Mouse (Mus musculus): ENCODE data around the gene Ddx42. TPM values are rescaled to one million over a fixed set of nuclear protein-coding genes. Genes with fewer than 3 reads are reported as not detected.
"Not testable (repeated sequence)": the region's sequence is repeated elsewhere in the genome, so short reads cannot be mapped to it uniquely, and the experiment has no call there.

Gene Ddx42
- polyA plus RNA-seq, 1 experiment from 2014 or later, result 74.0 TPM

- peaks cover 52% of the 10 kb centered on the region for H3K36me3 ChIP-seq
- no peak for ATAC-seq (ENCODE audit: insufficient number of reproducible peaks, low FRiP score, low TSS enrichment, low read depth)
- no peaks in the 10 kb centered on the region for H3K9me3 ChIP-seq
- H3K4me1 ChIP-seq, result peaks cover 13% of the 10 kb centered on the region
- no peak overlapping the region for H3K4me2 ChIP-seq
- no peaks in the 10 kb centered on the region for H3K27me3 ChIP-seq
- H3K27ac ChIP-seq, result no peak overlapping the region
- WGBS, result 83% methylated on average over 8 of the region's 8 CpGs
- no peak overlapping the region for H3K4me3 ChIP-seq
- H3K9ac ChIP-seq, result no peak overlapping the region
Observed at GRCm38 (mm10) chr11:106212771-106213170, 4.0 kb upstream of the Ddx42 start.

- Histone ChIP-seq H3K36me3 (peaks cover 33% of the 10 kb centered on the region), H3K27ac (no peak overlapping the region), H3K4me1 (peaks cover 23% of the 10 kb centered on the region), H3K4me2 (peak overlapping the region; percentile 53), H3K27me3 (no peaks in the 10 kb centered on the region), H3K4me3 (peak overlapping the region; percentile 99), H3K9me3 (no peaks in the 10 kb centered on the region), H3K9ac (no peak overlapping the region)
- no peak for ATAC-seq (ENCODE audit: insufficient number of reproducible peaks, low FRiP score, low TSS enrichment, low read depth)
- 89% methylated on average over 5 of the region's 5 CpGs for WGBS
Observed at GRCm38 (mm10) chr11:106214856-106215255, 1.9 kb upstream of the Ddx42 start.

- Histone ChIP-seq H3K4me1 (peaks cover 23% of the 10 kb centered on the region), H3K9ac (peak overlapping the region; percentile 76), H3K27me3 (no peaks in the 10 kb centered on the region), H3K9me3 (no peaks in the 10 kb centered on the region), H3K4me2 (peak overlapping the region; percentile 53), H3K27ac (peak overlapping the region; percentile 99), H3K4me3 (peak overlapping the region; percentile 99), H3K36me3 (peaks cover 27% of the 10 kb centered on the region)
- no peak for ATAC-seq (ENCODE audit: insufficient number of reproducible peaks, low FRiP score, low TSS enrichment, low read depth)
- WGBS, result 25% methylated on average over 7 of the region's 7 CpGs
Observed at GRCm38 (mm10) chr11:106215450-106215859, 1.3 kb upstream of the Ddx42 start.

GRCm38 (mm10) chr11:106215927-106216729 lies 598 bp upstream of the Ddx42 start, which contains the start of gene Ccdc47:
Ccdc47 (minus strand) TSS chr11:106216344.
- Histone ChIP-seq H3K27ac (peak within 1 kb of the TSS; percentile 99), H3K4me1 (peaks cover 23% of the 10 kb centered on the region), H3K4me3 (peak within 1 kb of the TSS; percentile 99), H3K36me3 (peaks cover 23% of the 10 kb centered on the region), H3K4me2 (peak within 1 kb of the TSS; percentile 53), H3K9me3 (no peaks in the 10 kb centered on the region), H3K27me3 (no peaks in the 10 kb centered on the region), H3K9ac (peak within 1 kb of the TSS; percentile 98)
- ATAC-seq (ENCODE audit: insufficient number of reproducible peaks, low FRiP score, low TSS enrichment, low read depth), result peak; percentile 98
- WGBS, result under 1% methylated on average over 46 of the region's 46 CpGs

GRCm38 (mm10) chr11:106220603-106221002 lies 3.9 kb downstream of the Ddx42 start:
- ATAC-seq (ENCODE audit: insufficient number of reproducible peaks, low FRiP score, low TSS enrichment, low read depth), result no peak
- Histone ChIP-seq H3K27me3 (no peaks in the 10 kb centered on the region), H3K4me3 (no peak overlapping the region), H3K36me3 (peaks cover 14% of the 10 kb centered on the region), H3K9ac (no peak overlapping the region), H3K4me1 (peaks cover 11% of the 10 kb centered on the region), H3K27ac (no peak overlapping the region), H3K4me2 (no peak overlapping the region), H3K9me3 (no peaks in the 10 kb centered on the region)
- 83% methylated on average over 3 of the region's 3 CpGs for WGBS

GRCm38 (mm10) chr11:106233978-106234377 lies 17.3 kb downstream of the Ddx42 start:
- not testable (repeated sequence) for H3K27ac ChIP-seq

GRCm38 (mm10) chr11:106246834-106247233 lies 30.1 kb downstream of the Ddx42 start:
- WGBS, result 100% methylated on average over 1 of the region's 1 CpGs
- Histone ChIP-seq H3K27me3 (no peaks in the 10 kb centered on the region), H3K36me3 (peaks cover 96% of the 10 kb centered on the region), H3K4me1 (no peaks in the 10 kb centered on the region), H3K4me2 (no peak overlapping the region), H3K27ac (no peak overlapping the region), H3K4me3 (no peak overlapping the region), H3K9ac (no peak overlapping the region), H3K9me3 (no peaks in the 10 kb centered on the region)
- ATAC-seq (ENCODE audit: insufficient number of reproducible peaks, low FRiP score, low TSS enrichment, low read depth), result no peak

More at GRCm38 (mm10) chr11:106233978-106234377, 17.3 kb downstream of the Ddx42 start:
- not testable (repeated sequence) for H3K9ac ChIP-seq; H3K27me3 ChIP-seq; H3K4me1 ChIP-seq; H3K9me3 ChIP-seq; H3K4me3 ChIP-seq; H3K4me2 ChIP-seq; ATAC-seq (ENCODE audit: insufficient number of reproducible peaks, low FRiP score, low TSS enrichment, low read depth)
- 67% methylated on average over 8 of the region's 8 CpGs for WGBS
- H3K36me3 ChIP-seq, result peaks cover 73% of the 10 kb centered on the region

GRCm38 (mm10) chr11:106249326-106249725 lies 32.6 kb downstream of the Ddx42 start:
- H3K4me1 ChIP-seq, result no peaks in the 10 kb centered on the region
- H3K4me2 ChIP-seq, result no peak overlapping the region
- ATAC-seq (ENCODE audit: insufficient number of reproducible peaks, low FRiP score, low TSS enrichment, low read depth), result no peak
- WGBS, result 88% methylated on average over 7 of the region's 7 CpGs
- H3K4me3 ChIP-seq, result no peak overlapping the region
- H3K9ac ChIP-seq, result no peak overlapping the region
- peaks cover 94% of the 10 kb centered on the region for H3K36me3 ChIP-seq
- H3K27me3 ChIP-seq, result no peaks in the 10 kb centered on the region
- no peak overlapping the region for H3K27ac ChIP-seq
- no peaks in the 10 kb centered on the region for H3K9me3 ChIP-seq

GRCm38 (mm10) chr11:106254767-106255166 lies 38.0 kb downstream of the Ddx42 start:
- Histone ChIP-seq H3K27ac (peak overlapping the region; percentile 83; the same call in 1 of the 2 replicates), H3K4me1 (peaks cover 19% of the 10 kb centered on the region)
- 22% methylated on average over 2 of the region's 2 CpGs for WGBS

GRCm38 (mm10) chr11:106255174-106255573 lies 38.4 kb downstream of the Ddx42 start:
- Histone ChIP-seq H3K27me3 (no peaks in the 10 kb centered on the region), H3K9ac (peak overlapping the region; percentile 61), H3K27ac (peak overlapping the region; percentile 83), H3K4me1 (peaks cover 19% of the 10 kb centered on the region), H3K9me3 (no peaks in the 10 kb centered on the region), H3K4me2 (peak overlapping the region; percentile 77), H3K4me3 (peak overlapping the region; percentile 84), H3K36me3 (peaks cover 58% of the 10 kb centered on the region)
- WGBS, result 3% methylated on average over 22 of the region's 22 CpGs
- no peak for ATAC-seq (ENCODE audit: insufficient number of reproducible peaks, low FRiP score, low TSS enrichment, low read depth)

More at GRCm38 (mm10) chr11:106254767-106255166, 38.0 kb downstream of the Ddx42 start:
- peak overlapping the region; percentile 77 for H3K4me2 ChIP-seq
- no peak for ATAC-seq (ENCODE audit: insufficient number of reproducible peaks, low FRiP score, low TSS enrichment, low read depth)
- peak overlapping the region; percentile 61; the same call in 1 of the 2 replicates for H3K9ac ChIP-seq
- H3K4me3 ChIP-seq, result peak overlapping the region; percentile 84
- H3K36me3 ChIP-seq, result peaks cover 63% of the 10 kb centered on the region
- H3K27me3 ChIP-seq, result no peaks in the 10 kb centered on the region
- no peaks in the 10 kb centered on the region for H3K9me3 ChIP-seq

GRCm38 (mm10) chr11:106255685-106256451 lies 39.1 kb downstream of the Ddx42 start, which contains the start of the genes Ftsj3 and Psmc5:
Ftsj3 (minus strand) TSS chr11:106256079.
Psmc5 (plus strand) TSS chr11:106256154.
- Histone ChIP-seq H3K27ac (peak within 1 kb of the TSS; percentile 83), H3K4me3 (peak within 1 kb of the TSS; percentile 84), H3K4me2 (peak within 1 kb of the TSS; percentile 77), H3K9me3 (no peaks in the 10 kb centered on the region), H3K9ac (peak within 1 kb of the TSS; percentile 76), H3K4me1 (peaks cover 19% of the 10 kb centered on the region), H3K27me3 (no peaks in the 10 kb centered on the region), H3K36me3 (peaks cover 56% of the 10 kb centered on the region)
- under 1% methylated on average over 42 of the region's 42 CpGs for WGBS
- peak; percentile 94 for ATAC-seq (ENCODE audit: insufficient number of reproducible peaks, low FRiP score, low TSS enrichment, low read depth)
